Mouse (Mus musculus) hindbrain, postnatal 0 days (tissue): ENCODE data around the gene Rabep1. TPM values are rescaled to one million over a fixed set of nuclear protein-coding genes. Genes with fewer than 3 reads are reported as not detected.

ENCODE experiments used
- ATAC-seq: fragments of 200-750 bp; cut with Nextera tagmentation; 2 replicates; pipeline ENCODE4 v1.8.0; 2017; ENCODE audit warnings: mild to moderate bottlenecking, moderate TSS enrichment, moderate library complexity
- DNase-seq: peaks from one replicate; pipeline ENCODE4 v3.0.0-alpha.2; 2015; ENCODE audit warnings: low spot score
- H3K27ac ChIP-seq: fragments of 300-500 bp; sonication (generic); 2 replicates; pipeline ENCODE4 v1.5.1; 2014; ENCODE audit warnings: mild to moderate bottlenecking
- H3K27me3 ChIP-seq: fragments of 300-500 bp; sonication (generic); 2 replicates; pipeline ENCODE4 v1.6.1; 2014; ENCODE audit warnings: low read length, mixed read lengths; ENCODE audit not compliant: insufficient read depth
- H3K36me3 ChIP-seq: fragments of 300-500 bp; sonication (generic); 2 replicates; pipeline ENCODE4 v1.6.1; 2014; ENCODE audit warnings: low read length, mixed read lengths; ENCODE audit not compliant: insufficient read depth
- H3K4me1 ChIP-seq: fragments of 300-500 bp; sonication (generic); 2 replicates; pipeline ENCODE4 v1.6.1; 2014; ENCODE audit warnings: antibody characterized with exemption, low read length, mixed read lengths; ENCODE audit not compliant: insufficient read depth
- H3K4me2 ChIP-seq: fragments of 300-500 bp; sonication (generic); 2 replicates; pipeline ENCODE4 v1.6.1; 2014; ENCODE audit warnings: low read depth, mild to moderate bottlenecking, low read length, moderate library complexity, mixed read lengths
- H3K4me3 ChIP-seq: fragments of 300-500 bp; sonication (generic); 2 replicates; pipeline ENCODE4 v1.5.1; 2014; ENCODE audit warnings: low read length
- H3K9ac ChIP-seq: fragments of 300-500 bp; sonication (generic); replicated peaks from 2 replicates; pipeline ENCODE4 v1.6.1; 2014; ENCODE audit warnings: mild to moderate bottlenecking, low read length, moderate library complexity, mixed read lengths
- H3K9me3 ChIP-seq: fragments of 300-500 bp; sonication (generic); 2 replicates; pipeline ENCODE4 v1.6.1; 2016; ENCODE audit warnings: low read length, mixed read lengths
- CTCF ChIP-seq: IDR thresholded peaks from 2 replicates; pipeline ENCODE4 v1.5.1; 2016; ENCODE audit warnings: antibody characterized with exemption, control low read depth, low read depth
- WGBS: fragments of 180-500 bp; shearing (Covaris S2); extraction: QIAGEN DNeasy Blood & Tissue Kit; methylation state at CpG from one replicate; pipeline ENCODE4 v1.1.7; 2014; 5-methylcytosine and 5-hydroxymethylcytosine counted together
- polyA plus RNA-seq: library from polyadenylated mRNA; unstranded; fragments of >200 nt; fragmentation: Nextera tagmentation; extraction: Ambion mirVana; gene quantifications from 2 replicates; pipeline ENCODE4 v1.2.1, GENCODE M21; 2015
- total RNA-seq: library from RNA; depleted of rRNA; stranded (reverse); fragments of >200 nt; gene quantifications from 2 replicates; pipeline ENCODE4 v1.2.3, GENCODE M21; 2014

The Rabep1 gene
- total and polyA plus RNA-seq, 2 experiments from 2014 or later = 47.1 to 101 TPM

DNA sequence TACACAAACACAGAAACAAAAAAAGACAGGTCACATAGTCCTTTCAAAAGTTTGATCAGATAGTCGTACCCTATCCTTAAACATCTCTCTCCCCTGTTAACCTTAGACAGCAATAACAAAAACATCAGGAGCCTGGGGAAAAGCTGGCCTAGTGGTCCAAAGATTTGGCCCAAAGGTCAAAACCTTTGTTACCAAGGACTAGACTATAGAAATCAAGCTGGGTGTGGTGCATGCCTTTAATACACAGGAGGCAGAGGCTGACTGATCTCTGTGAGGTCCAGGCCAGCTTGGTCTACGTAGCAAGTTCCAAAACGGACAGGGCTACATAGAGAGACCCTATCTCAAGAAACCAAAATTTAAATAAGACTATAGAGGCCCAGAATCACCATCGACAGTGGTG lies 110.1 kb downstream of the Rabep1 start:
- no peaks in the 10 kb centered on the region for H3K4me1 ChIP-seq
- 92% methylated on average over 4 of the region's 4 CpGs for WGBS
- no peaks in the 10 kb centered on the region for H3K9me3 ChIP-seq
- H3K4me3 ChIP-seq = no peak overlapping the region
- H3K27ac ChIP-seq = no peak overlapping the region
- ATAC-seq (no peak), DNase-seq (no peak)
- no peaks in the 10 kb centered on the region for H3K27me3 ChIP-seq
- no peak overlapping the region for H3K9ac ChIP-seq
- TF ChIP-seq CTCF = no peak
- H3K4me2 ChIP-seq = no peak overlapping the region
- peaks cover 76% of the 10 kb centered on the region for H3K36me3 ChIP-seq

DNA sequence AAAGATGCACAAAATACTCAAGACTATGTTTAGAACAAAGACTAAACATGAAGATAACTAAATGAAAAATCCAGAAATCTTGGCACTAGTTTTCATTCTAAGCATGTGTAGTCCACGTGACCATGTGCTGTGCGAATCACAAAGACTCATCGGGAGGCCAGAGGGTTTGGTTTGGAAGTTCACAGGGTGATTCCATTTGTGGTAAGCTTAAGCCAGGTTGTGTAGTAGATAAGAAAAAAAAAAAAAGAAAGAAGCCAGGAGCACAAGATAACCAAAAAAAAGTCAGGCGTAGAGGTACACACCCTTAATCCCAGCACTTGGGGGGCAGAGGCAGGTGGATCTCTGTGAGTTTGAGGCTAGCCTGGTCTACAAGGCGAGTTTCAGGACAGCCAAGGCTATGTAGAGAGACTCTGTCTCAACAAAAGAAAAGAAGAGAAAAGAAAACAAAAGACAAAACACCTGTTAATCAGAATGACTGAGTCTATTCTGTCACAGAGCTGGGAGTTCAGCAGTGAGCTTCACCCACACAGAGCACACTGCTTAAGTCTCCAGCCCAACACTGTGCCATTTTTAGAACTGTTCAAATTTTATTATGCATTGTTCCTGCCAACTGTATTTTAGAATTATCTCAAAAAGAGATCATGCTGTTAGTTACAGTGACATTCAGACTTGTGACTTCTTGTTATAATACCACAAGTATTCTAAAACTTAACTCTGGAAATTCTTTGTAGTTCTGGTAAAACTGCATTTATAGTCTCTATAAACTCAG lies 116.4 kb downstream of the Rabep1 start:
- Histone ChIP-seq H3K9me3 (no peaks in the 10 kb centered on the region), H3K27me3 (no peaks in the 10 kb centered on the region), H3K4me1 (no peaks in the 10 kb centered on the region), H3K4me3 (no peak overlapping the region), H3K36me3 (peaks cover 57% of the 10 kb centered on the region), H3K27ac (no peak overlapping the region), H3K4me2 (no peak overlapping the region), H3K9ac (no peak overlapping the region)
- ATAC-seq = no peak
- no peak for DNase-seq
- TF ChIP-seq CTCF = no peak
- 90% methylated on average over 5 of the region's 5 CpGs for WGBS

DNA sequence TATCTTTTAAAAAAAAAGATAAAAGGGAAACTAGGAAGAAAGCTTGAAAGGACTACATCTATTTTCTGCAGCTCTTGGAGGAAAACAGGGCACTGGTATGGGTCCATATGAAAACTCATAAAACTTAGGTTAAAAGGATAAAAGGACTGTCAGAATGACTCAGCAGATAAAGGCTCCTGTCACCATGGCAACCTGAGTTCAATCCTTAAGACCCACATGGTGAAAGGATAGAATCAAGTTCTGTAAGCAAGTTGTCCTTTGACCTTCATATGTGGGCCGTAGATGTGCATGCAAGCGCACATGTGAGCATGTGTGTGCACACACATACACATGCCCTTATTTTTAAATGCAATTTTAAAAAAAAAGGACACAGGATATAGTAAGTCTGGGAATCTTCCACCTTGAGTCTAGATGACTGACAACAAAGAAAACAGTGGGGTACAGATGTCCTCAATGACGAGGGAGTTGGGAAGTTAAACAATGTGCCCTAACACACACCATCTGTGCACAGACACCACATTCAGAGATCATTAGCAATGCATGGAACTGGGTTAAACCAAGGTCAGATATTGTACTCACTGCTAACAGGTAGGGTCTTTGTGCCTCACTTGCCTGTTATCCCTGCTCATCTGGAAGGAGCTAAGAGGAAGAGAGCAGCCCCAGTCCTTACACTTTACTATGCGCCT lies 119.8 kb downstream of the Rabep1 start:
- Histone ChIP-seq H3K4me2 (no peak overlapping the region), H3K36me3 (peaks cover 37% of the 10 kb centered on the region), H3K4me3 (no peak overlapping the region), H3K4me1 (peaks cover 8% of the 10 kb centered on the region; the same call in 1 of the 2 replicates), H3K9me3 (no peaks in the 10 kb centered on the region), H3K9ac (no peak overlapping the region), H3K27me3 (no peaks in the 10 kb centered on the region), H3K27ac (no peak overlapping the region)
- ATAC-seq = no peak
- no peak for DNase-seq
- 81% methylated on average over 4 of the region's 4 CpGs for WGBS
- TF ChIP-seq CTCF = no peak

DNA sequence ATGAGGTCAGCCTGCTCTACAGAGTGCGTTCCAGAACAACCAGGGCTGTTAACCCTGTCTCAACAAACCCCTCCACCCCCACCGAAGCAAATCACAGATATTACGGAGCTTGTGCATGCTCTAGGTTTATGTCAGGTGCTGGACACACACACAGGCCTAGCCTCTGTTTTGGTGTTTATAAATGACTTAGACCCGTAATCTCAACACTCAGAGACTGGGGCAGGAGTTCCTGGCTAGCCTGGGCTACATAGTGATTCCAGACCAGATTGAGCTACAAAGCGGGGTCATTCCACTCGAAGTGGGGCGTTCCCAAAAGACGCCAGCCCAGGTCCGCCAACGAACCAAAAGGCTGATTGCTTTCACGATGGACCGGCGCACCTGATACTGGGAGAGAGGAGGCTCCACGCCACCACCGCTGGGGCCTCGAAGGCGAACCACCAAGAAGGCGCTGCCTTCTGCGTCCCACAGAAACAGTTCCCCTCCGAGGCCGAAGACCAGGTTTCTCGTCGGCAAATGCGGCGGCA lies 124.8 kb downstream of the Rabep1 start:
- ATAC-seq = 0 out of 2 replicates have a peak, but pooled peaks have one; percentile 3
- Histone ChIP-seq H3K9ac (peak overlapping the region; percentile 87), H3K4me3 (peak overlapping the region; percentile 95), H3K27me3 (no peaks in the 10 kb centered on the region), H3K9me3 (no peaks in the 10 kb centered on the region), H3K4me2 (peak overlapping the region; percentile 92), H3K4me1 (peaks cover 8% of the 10 kb centered on the region; the same call in 1 of the 2 replicates), H3K27ac (peak overlapping the region; percentile 92), H3K36me3 (peaks cover 31% of the 10 kb centered on the region)
- TF ChIP-seq CTCF = no peak
- WGBS = under 1% methylated on average over 25 of the region's 25 CpGs
- peak; percentile 31 for DNase-seq

DNA sequence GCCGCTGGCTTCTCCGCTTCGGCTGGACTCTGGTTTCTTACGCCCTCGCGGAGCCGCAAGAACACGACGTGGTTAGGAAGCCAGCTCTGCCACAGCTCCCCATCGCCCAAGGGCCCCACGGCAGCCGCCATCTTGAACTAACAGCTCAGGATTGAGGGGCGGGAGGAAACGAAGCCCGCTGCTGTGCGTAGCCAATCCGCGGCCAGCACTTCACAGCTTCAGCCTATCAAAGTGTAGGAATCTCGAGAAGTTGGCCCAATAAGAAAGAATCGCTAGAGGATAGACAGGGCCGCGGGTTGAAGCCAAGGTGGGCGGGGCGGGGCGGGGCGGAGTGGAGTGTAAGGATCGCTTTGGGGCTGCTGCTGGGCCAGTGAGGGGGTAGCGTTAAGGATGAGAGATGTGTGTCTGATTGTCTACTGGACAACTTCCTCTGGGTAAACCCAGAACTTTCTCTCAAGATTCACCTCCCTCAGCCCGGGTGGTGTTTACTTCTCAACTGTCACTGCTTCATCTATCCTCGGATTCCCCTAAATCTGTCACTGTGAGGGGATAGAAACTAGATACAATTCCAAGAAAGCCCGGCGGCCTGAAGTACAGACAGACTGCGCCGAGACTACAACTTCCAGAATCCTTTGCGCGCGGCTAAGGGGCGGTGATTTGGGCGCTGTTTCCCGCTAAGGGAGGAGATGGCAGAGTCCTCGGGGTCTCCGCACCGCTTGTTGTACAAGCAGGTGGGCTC lies 125.4 kb downstream of the Rabep1 start, which contains the start of the genes Nup88 and Rpain:
Nup88 (minus strand) TSS at position 153 of the 739 bp plus-strand sequence.
Rpain (plus strand) TSS at position 393 of the 739 bp plus-strand sequence.
- Histone ChIP-seq H3K9me3 (no peaks in the 10 kb centered on the region), H3K27me3 (no peaks in the 10 kb centered on the region), H3K27ac (peak within 1 kb of the TSS; percentile 92), H3K4me1 (peaks cover 8% of the 10 kb centered on the region; the same call in 1 of the 2 replicates), H3K9ac (peak within 1 kb of the TSS; percentile 87), H3K4me2 (peak within 1 kb of the TSS; percentile 92), H3K4me3 (peak within 1 kb of the TSS; percentile 95), H3K36me3 (peaks cover 30% of the 10 kb centered on the region)
- under 1% methylated on average over 43 of the region's 43 CpGs for WGBS
- no peak for TF ChIP-seq CTCF
- DNase-seq (peak; percentile 97), ATAC-seq (peak; percentile 99)
